Mouse (Mus musculus): ENCODE measurements at regions not wholly inside any gene's neighbourhood (a gene's known extent, or its start where the extent isn't known, plus 50 kb on each side); places are given as distances from the start of the nearest gene placed in this dataset.
A peak's percentile ranks its signal among the peaks of the same experiment; 100 is the strongest.

DNA sequence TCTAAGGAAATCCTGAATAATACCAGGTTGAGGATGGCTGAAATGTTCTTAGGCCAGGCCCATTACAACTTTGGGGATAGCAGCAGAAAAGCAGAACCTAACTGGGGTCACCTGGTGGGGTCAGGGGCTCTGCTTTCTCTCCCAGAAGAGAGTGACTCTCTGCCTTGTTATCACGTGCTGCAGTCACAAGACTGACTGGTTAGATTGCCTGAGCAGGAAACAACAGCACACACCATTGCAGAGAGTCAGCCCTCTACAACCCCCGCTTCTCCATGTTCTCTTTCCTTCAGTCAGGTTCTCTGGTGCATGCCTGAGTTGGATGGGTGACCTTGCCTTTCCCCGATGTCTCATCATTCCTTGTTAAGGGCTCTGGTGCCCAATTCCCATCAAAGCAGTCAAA, 91.2 kb upstream of the Hsd17b12 start:
- no peak for DNase-seq (ENCODE audit: low spot score in 2 of 2)

DNA sequence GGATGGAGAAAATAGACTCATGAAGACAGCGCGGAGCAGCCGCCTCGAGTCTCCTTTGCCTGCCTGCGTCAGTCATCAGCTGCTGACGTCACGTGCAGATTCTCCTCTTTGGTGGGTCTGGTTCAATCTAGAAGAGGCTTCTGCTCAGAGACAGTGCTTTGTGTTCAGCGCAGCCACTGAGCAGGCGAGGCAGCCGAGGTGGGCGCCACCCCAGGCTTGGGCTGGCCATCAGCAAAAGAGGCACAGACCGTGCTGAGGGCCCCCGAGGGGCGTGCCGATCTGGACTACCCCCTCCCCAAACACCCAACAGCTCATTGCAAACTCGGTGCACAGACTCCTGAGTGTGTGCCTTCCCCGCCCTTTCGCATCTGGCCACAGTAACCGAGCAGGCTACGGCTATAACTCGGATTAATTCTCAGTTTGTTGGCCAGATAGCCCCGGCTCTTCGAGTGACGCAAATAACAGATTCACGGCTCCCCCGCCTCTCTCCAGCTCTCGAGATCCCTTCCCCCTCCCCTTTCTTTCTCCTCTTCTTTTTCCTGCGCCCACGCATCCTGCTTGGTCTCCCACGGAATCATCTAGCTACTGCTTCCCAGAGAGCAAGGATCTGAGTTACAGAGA, 89.2 kb upstream of the Hsd17b12 start:
- DNase-seq (ENCODE audit: low spot score in 2 of 2), result peak; percentile 71 to 76

DNA sequence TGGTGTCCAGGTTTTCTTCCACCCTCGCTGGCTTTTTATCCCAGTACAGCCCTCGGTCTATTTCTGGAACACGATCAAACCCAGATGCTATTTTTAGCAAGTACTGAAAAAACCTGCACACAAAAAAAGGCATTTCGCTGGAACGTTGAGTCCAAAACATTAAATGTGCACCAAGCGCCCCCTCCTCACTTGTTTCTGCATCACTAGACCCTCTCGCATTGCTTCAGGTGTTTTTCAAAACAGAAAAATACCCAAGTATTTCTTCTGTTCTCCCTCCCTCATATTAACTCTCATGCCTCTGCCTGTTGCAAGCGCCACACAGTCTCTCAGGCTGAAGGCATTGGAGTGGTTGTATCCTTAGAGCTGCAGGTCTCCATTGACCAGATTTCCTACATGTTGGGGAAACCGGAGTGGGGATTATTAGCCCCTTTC, 88.4 kb upstream of the Hsd17b12 start:
- peak in 1 of 2 experiments; percentile 17 for DNase-seq (ENCODE audit: low spot score in 2 of 2)

DNA sequence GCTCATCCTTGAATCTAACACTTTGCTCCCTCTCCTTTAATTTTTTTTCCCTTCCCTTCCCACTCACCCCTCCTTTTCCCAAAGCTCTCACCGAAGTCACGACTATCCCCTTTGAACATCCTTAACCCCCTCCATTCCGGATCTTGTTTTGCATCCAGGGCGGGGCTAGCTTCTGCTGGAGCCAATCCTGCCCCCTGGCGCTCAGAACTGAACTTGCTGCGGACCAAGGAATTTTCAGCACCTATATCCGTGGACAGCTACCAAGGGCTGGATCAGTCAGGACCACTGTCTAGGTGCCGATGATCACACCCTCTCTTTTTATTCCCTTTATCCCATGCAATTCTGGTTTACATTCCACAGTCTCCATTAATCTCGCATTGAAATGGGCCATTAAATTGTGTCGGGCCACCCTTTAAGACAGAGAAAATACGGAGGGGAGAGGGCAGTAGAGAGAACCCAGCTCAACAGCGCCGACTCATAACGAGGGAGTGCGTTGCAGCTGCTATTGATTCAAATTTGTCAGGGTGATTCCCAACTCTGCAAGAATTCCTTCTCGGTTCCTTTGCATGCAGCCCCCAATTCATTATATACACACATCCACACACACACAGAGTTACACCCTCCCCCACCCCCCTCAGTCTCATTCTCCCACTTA, 87.7 kb upstream of the Hsd17b12 start:
- DNase-seq (ENCODE audit: low spot score in 2 of 2), result peak; percentile 84 to 87

DNA sequence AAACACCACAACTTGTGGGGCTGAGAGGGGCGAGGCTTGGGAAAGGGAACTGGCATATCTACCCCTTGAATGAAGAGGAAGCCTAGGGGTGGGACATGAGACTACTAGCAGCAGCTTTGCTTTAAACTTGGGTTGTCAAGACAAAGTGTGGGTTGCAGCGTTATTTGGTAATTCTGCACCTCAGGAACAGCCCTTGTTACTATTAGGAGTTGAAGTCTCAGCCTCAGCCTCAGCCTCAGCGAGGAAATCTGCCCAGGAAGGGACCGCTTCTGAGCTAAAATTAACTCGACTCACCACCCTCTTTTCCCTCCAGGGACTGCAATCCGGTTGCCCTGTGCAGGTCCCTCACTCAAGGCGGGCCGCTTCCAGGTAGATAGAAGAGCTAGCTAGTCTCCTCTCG, 86.4 kb upstream of the Hsd17b12 start:
- DNase-seq (ENCODE audit: low spot score in 2 of 2), result peak in 1 of 2 experiments; percentile 18

DNA sequence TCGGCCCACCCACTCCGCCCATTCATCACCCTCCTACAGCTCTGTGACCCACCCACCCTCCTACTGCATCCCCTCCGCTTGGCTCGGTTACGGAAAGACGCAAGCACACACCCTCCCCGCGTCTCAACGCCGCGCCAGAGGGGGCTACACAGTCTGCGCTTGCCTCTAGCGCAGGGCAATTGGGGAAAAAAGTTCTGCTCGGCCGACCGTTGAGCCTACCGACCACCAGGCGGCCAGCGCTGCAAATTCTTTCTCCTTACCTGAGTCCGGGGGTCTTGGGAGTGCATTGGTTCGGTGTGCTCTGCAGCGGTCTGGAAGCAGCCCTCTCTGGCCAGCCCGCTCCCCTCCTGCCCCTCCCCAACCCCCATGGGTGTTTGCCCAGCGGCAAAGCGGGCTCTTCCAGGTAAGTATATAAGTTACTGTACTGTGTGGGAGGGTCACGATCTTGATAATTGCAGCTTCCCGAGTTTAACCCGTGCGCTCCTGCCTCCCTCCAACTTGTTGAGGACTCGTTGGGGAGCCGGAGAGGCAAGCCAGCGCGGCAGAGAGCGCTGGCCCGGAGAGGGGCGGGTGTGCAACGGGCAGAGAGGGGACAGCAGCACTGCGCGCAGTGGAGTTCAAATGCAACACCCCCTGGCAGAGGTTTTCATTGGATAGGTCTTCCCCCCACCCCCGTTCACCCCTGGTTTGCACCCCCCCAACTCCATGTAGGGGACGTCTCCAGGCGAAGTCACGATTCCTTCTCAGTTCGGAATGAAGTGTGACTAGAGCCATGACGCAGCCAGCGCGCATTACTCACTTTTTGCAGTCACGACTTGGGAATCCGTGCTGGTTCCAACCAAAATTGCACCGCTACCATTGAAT, 85.5 kb upstream of the Hsd17b12 start:
- peak; percentile 20 to 30 for DNase-seq (ENCODE audit: low spot score in 2 of 2)

GRCm38 (mm10) chr2:94242406-94243052, 84.8 kb upstream of the Hsd17b12 start:
- peak in 1 of 2 experiments; percentile 11 for DNase-seq (ENCODE audit: low spot score in 2 of 2)

GRCm38 (mm10) chr2:94242051-94242397, 84.3 kb upstream of the Hsd17b12 start:
- no peak for DNase-seq (ENCODE audit: low spot score in 2 of 2)

DNA sequence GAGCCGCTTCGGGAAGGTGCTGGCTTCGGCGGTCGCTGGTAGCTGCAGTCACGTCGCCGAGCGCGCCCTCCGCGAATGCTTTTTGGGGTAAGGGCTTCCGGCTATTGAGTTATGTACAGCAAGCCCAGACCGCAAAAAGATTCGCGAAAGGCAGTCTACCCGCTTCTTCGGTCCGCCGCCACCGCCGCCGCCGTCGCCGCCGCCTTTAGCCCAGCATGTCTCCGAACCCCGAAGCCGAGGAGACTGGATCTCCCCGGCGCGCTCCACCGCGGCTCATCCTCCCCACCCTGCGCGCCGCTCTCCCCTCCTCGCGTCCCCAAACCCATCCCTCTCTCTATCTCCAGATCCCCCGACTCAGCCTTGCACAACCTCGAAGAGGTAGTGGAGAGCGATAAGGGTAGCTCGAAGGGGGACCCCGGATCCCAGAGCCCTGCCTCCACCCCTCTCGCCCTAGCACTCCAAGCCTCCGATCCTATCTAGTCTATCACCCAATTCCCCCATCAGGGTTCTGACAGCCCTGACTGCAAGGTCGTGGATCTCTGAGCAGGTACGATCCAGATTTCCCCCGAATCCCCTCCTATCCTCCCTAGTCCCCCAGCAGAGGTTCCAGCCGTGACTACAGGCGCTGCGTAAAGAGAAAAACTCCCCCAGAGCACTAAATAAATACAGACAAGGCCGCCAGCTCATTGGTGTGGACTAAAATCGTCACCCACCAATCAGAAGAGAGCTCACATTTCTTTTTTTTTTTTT, 83.7 kb upstream of the Hsd17b12 start:
- DNase-seq (ENCODE audit: low spot score in 2 of 2), result peak; percentile 61 to 72

DNA sequence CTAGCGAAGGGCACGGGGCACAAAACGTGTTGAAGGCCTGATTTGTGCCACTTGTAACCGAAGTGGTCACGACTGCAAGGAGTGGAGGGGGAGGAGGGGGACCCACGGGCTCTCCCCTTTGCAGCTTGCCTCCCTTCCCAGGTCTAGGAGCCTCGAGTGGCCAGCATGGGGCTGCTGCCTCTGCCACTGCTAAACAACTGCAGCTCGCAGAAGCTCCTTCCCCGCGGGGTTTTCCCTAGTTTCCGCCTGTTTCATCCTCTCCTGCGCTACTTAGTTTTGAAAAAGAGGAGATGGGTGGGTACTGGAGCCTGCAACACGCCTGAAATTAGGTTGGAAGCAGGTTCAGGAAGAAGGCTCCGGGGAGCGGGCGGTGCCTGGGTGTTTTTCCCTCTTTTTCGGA, 82.6 kb upstream of the Hsd17b12 start:
- DNase-seq (ENCODE audit: low spot score in 2 of 2), result peak in 1 of 2 experiments; percentile 29

- DNase-seq (ENCODE audit: low spot score in 2 of 2), result peak in 1 of 2 experiments; percentile 14
Measured at GRCm38 (mm10) chr2:94239573-94239972, 81.8 kb upstream of the Hsd17b12 start.

DNA sequence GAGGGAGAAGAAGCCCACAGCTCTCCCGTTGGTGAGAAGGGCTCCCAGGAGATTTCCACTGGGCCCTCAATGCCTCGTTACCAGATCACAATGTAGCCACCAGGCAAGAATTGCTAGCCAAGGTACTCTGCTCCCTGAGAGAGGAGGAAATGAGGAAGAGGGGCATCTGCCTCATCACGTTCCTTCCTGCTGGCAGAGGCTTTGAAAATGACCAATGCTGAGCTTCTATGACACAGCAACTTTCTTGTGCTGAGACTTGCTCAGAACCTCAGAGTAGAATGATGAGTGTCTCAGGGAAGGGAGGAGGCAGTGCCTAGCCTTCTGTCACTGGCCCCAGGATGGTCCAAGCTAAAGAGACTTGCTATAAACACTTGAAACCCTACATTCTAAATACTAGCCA, 78.7 kb upstream of the Hsd17b12 start:
- peak in 1 of 2 experiments; percentile 2 for DNase-seq (ENCODE audit: low spot score in 2 of 2)

GRCm38 (mm10) chr2:94233597-94233996, 75.8 kb upstream of the Hsd17b12 start:
- no peak for DNase-seq (ENCODE audit: low spot score in 2 of 2)

- DNase-seq (ENCODE audit: low spot score in 2 of 2), result no peak
Measured at GRCm38 (mm10) chr2:94219421-94219820, 61.7 kb upstream of the Hsd17b12 start.

- no peak for DNase-seq (ENCODE audit: low spot score in 2 of 2)
Measured at GRCm38 (mm10) chr2:94217481-94217880, 59.7 kb upstream of the Hsd17b12 start.

DNA sequence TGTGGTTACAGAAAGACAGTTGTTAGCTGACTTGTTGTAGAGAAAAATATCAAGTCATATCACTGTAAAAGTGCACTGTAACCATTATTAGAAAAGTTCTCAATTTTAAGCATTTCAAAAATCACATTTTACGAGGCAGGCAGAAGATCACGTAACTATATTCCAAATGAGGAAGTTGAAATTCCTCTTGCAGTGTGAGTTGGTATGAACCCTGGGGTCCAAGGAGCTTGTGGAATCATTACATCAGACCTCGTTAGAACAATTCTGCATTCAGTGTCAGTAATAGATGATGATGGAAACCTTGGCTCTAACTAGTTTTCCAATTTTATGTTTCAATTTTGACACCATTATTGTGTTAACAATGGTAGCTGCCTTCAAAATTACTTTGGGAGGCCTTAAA, 57.7 kb upstream of the Hsd17b12 start:
- no peak for DNase-seq (ENCODE audit: low spot score in 2 of 2)

Small RNA genes in the stretch of these regions (microRNA-seq; reads per million reads assigned to microRNA genes)
- 2.7 to 4.1 reads per million in 2 experiments for gene Mir129-2
- 0 reads per million in 2 experiments for gene Mir129b

All from layer of hippocampus, postnatal 10 days (tissue).